Mouse (Mus musculus): ENCODE data around the gene Chad.

Gene Chad

DNA sequence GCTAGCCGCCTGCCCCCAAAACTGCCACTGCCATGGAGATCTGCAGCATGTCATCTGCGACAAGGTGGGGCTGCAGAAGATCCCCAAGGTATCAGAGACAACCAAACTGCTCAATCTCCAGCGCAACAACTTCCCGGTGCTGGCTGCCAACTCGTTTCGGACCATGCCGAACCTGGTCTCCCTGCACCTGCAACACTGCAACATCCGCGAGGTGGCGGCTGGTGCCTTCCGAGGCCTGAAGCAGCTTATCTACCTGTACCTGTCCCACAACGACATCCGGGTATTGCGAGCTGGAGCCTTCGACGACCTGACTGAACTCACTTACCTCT lies 268 bp downstream of the Chad start:
- CTCF ChIA-PET, result interaction anchor here (0.5 kb wide), 1 partner anchor 39 kb away, joined by 3 read pairs; no protein-coding TSS in a partner anchor

DNA sequence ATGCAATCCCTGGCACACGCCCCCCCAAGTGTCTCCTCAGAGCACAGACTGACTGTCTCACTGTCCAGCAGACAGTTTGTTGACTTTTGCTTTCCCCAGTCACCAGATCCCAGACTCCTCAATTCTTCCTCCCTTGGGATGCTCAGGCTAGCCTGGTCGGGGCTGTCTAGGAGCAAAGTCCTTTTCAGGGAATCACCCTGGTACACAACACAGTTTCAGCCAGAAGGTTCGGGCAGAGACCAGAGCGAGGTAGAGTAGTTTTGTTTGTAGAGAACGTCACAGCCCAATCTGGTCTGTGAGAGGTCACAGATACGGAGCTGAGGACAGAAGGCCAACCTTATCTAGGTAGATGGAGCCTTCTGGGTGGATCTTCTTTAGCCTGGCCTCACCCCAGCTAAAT lies 1.7 kb downstream of the Chad start:
- CTCF ChIA-PET, result no interaction called here

DNA sequence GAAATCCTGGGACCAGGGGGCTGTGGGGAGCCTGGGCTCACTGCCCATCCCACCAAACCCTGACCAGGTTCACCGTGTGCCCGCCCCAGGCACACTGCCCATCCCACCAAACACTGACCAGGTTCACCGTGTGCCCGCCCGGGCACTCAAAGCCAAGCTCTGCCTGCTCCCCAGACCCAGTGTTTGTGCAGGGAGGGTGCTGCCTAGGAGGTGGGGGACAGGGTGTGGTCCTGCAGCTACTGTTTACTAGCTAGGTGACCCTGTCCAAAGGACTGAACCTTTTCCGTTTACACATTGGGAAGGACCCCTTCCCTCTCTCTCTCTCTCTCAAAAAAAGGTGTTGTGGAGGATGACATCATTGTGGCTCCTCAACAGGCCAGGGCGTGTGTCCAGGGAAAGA lies 2.5 kb downstream of the Chad start:
- CTCF ChIA-PET, result no interaction called here

DNA sequence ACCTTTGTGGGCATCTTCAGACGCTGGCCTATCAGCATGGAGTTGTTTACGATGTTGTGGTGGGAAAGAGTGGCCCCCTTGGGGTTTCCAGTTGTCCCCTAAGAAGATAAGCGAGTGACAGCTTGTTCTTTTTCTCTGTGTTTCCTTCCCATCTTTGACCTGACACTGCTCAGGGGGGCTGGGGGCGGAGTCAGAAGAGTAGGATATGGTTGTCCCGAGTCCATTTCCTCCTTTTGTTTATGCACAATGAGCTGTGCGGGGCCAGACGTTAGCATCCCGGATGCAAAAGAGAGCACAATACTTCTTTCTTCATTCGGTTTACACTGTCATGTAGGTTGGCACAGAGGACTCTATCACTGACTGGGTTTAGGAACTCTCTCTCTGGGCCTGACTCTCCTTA lies 5.8 kb downstream of the Chad start:
- CTCF ChIA-PET, result no interaction called here

DNA sequence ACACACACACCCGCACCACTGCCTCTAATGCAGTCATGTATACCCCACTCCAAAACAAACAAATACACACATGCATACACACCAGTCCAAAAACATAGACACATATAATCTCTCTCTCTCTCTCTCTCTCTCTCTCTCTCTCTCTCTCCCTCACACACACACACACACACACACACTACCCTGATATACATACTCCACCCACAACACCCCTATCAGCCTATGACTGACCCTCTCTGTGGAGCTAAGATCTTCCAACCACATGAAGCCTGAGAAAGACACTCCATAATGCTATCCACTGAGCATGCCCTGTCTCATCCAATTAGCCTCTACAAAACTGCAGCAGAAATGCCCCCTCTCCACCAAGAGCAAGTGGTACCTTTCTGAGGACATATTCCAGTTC lies 7.0 kb downstream of the Chad start:
- CTCF ChIA-PET, result no interaction called here

GRCm38 (mm10) chr11:94574560-94574959 lies 9.7 kb downstream of the Chad start:
- CTCF ChIA-PET, result interaction anchor here (0.5 kb wide), 1 partner anchor 12 kb away, joined by 7 read pairs; no protein-coding TSS in a partner anchor

DNA sequence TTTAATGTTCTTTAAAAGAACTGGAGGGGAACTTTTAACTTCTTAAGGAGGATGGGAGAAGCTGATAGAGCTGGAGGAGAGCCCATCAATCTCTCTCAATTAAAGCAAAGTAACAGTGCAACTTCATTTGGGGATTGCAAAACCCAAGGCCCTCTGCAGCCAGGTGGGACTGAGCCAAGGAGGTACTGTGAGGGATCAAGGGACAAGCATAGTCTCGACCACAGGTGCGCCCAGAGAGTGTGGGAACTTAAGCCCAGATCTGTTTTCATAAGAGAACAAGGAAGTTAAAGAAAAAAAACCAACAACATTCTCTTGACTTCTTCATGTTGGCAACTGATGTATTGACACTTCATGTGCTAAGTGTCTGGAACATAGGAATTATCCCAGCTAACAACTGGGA lies 10.2 kb downstream of the Chad start:
- CTCF ChIA-PET, result no interaction called here

- CTCF ChIA-PET, result interaction anchor here (0.6 to 0.7 kb wide), 2 partner anchors 11 to 53 kb away, joined by 6 read pairs; partner anchors contain the start of gene Lrrc59
These were observed 11.5 kb downstream of the Chad start for GRCm38 (mm10) chr11:94576361-94576760.

DNA sequence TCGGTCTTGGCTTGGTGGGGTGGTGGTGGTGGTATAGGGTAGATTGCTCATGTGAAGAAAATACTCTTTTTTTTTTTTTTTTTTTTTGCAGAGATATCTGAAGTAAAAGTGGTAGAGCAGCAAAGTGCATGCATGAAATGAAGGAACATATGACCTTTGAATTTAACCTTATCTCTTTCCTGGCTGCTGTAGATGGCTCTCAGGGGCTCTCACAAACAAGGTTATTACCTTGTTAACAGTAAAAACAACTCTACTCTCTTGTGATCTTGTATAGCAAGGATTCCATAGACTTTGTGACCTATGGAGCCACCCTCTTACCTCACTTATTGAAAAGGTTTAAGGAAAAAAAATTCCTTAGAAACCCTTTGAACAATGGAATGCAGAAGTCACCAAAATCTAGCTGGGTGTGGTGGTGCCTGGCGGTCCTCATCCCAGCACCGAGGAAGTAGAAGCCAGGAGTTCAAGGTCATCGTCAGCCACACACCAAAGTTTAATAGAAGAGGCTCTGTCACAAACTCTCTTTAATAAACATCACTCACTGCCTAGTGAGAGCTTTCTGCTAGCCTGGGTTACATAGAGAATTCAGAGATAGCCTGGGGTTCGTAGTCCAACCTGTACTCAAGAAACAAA lies 15.4 kb downstream of the Chad start:
- CTCF ChIA-PET, result no interaction called here

GRCm38 (mm10) chr11:94585091-94585490 lies 20.2 kb downstream of the Chad start:
- CTCF ChIA-PET, result no interaction called here

DNA sequence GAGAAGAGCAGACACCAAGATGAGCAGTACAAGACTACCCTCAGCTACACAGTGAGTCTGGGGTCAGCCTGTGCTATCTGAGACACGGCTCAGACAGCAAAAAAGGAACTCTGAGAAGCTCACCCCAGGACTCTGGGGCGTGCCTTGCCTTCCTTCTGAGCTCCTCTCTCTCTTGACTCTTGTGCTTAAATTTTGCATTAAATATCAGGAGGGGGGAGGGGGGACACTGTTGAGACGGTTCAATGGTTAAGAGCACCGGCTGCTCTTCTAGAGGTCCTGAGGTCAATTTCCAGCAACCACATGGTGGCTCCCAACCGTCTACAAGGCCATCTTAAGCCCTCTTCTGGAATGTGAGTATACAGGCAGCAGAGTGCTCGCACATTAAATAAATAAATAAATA lies 22.7 kb downstream of the Chad start:
- CTCF ChIA-PET, result interaction anchor here (0.6 kb wide), 2 partner anchors 11 to 129 kb away, joined by 6 to 8 read pairs; no protein-coding TSS in a partner anchor

GRCm38 (mm10) chr11:94596311-94596852 lies 31.5 kb downstream of the Chad start:
- CTCF ChIA-PET, result interaction anchor here (1.4 kb wide), 1 partner anchor 16 kb away, joined by 5 read pairs; no protein-coding TSS in a partner anchor

- CTCF ChIA-PET, result no interaction called here
These were observed 32.5 kb downstream of the Chad start for GRCm38 (mm10) chr11:94597319-94597718.

DNA sequence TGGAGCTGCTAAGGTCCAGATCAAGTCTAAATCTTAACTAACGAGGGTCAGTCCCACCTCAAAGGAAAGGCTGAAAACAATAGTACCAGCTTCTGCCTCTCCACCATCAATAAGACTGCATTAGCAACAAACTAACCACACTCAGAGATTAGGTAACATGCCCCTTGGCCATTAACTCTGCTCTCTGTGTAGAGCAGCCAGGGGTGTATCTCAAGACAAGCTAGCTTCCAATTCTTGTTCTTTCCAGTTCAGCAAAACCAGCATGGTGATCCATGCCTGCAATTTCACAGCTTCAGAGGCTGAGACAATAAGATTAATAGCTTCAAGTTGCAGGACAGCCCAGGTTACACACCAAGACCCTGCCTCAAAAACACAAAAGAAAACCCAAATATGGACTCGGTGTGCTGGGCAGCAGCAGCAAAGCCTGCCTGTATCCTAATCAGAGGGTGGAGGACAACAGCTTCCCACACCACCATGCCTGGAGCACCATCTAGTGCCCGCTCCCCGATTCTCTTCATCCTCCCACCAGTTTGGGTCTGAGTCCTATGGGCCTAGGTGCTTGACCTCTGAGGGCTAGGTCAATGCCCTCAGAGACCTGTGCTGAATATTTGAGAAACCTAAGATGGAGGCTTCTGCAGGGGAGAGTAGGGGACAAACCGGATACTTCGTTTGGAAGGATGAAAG lies 33.7 kb downstream of the Chad start:
- CTCF ChIA-PET, result no interaction called here

GRCm38 (mm10) chr11:94600447-94600846 lies 35.6 kb downstream of the Chad start:
- CTCF ChIA-PET, result no interaction called here

- CTCF ChIA-PET, result interaction anchor here (0.9 kb wide), 1 partner anchor 9 kb away, joined by 3 read pairs; no protein-coding TSS in a partner anchor
These were observed 36.8 kb downstream of the Chad start, which contains the start of gene Acsf2 for GRCm38 (mm10) chr11:94601321-94602281. Gene Acsf2 (minus strand): TSS chr11:94601871.

DNA sequence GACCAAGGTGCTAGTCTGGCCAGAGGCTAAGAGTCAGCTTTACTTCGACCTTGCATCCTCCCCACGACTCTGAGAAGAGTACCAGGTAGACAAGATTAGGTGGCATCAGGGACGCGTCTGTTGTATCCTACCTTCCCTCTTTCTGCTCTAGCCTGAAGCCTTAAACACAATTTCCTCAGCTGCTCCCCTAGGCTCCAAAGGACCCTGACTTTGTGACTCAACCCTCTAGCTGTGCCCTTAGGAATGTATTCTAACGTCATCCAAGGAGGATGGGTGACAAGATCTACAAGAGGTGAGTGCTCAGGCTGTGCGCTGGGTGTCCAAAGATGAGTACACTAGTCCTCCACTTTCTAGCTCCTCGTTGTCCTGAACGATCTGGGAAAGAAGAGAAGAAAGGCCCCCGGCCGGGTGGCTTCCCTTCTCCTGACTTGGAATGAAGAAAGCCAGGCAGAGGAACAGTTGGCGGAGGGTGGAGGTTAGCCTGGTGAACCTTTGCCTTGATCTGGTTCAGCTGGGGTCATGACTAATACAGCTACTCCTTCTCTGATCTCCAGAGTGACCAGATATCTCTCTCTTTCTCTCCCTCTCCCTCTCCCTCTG lies 37.6 kb downstream of the Chad start:
- CTCF ChIA-PET, result interaction anchor here (0.7 to 0.9 kb wide), 2 partner anchors 10 to 919 kb away, joined by 3 to 6 read pairs; no protein-coding TSS in a partner anchor

GRCm38 (mm10) chr11:94610744-94611740 lies 46.2 kb downstream of the Chad start:
- CTCF ChIA-PET, result interaction anchor here (0.7 to 1.2 kb wide), 3 partner anchors 15 to 530 kb away, joined by 3 to 6 read pairs (median 5); no protein-coding TSS in a partner anchor

GRCm38 (mm10) chr11:94614603-94615002 lies 49.8 kb downstream of the Chad start:
- CTCF ChIA-PET, result no interaction called here

DNA sequence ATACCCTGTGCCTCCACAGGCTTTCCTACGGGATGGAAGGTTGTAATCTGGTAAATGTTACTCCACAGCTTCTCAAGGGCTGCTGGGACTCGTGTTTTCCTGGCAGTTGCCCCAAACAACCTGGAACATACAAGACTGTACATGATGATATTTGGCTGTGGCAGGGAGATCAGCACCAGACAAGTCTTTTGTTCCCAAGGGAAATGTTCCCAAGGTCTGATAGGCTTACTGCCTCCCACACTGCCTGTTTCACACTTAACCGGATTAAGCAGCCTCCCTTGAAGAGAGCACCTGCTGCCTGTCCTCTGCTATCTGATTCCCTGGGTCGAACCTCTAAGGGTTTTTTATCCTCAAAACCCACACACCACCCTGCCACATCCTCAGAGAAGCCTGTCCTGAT lies 50.6 kb downstream of the Chad start:
- CTCF ChIA-PET, result no interaction called here

All from spleen, embryonic (tissue).